Mouse (Mus musculus) liver, adult 2 months (tissue): Measurements from ENCODE around the gene Eapp.

ENCODE experiments used
- CTCF ChIP-seq: fragments of 200-500 bp; IDR thresholded peaks from 2 replicates; pipeline ENCODE4 v1.5.1; 2011; ENCODE audit warnings: low read depth, low read length, control low read depth
- POLR2A ChIP-seq: fragments of 200-500 bp; IDR thresholded peaks from 2 replicates; pipeline ENCODE4 v1.6.1; 2011; ENCODE audit warnings: low read length, control low read depth; ENCODE audit not compliant: insufficient read depth; ENCODE audit errors: extremely low read depth

- TF ChIP-seq POLR2A = no peak
- no peak for TF ChIP-seq CTCF
Observed at GRCm38 (mm10) chr12:54668141-54668540, 27.6 kb downstream of the Eapp start.
